ENCODE assay signal across 22 mouse cellular contexts in the genomic region with DNA sequence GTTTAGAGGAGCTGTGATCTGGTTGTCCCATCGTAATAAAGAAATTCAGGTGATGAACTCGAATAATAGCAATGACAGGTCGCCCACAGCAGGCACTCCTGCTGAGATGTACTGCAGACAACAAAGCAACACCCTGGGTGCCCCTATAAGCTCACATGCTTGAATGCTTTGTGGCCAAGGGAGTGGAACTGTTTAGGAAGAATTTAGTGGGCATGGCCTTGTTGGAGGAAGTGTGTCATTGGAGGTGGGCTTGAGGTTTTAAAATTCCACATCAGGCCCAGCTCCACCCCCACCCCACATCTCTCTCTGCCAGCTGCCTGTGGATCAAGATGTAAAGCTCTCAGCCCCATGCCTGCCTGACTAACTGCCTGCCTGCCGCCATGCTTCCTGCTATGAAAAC. TPM values are rescaled to one million over a fixed set of nuclear protein-coding genes. Genes with fewer than 3 reads are reported as not detected.
"Had no signal": no experiment of that assay in that cellular context is flagged by ENCODE, and none has a peak within 500 bp of the region (broad histone marks: within the 10 kb centered on the region; RNA-seq: fewer than 3 reads in every experiment).

No protein-coding gene starts in this region.

- H3K4me1 ChIP-seq: midbrain, embryonic 15.5 days had no signal

- DNase-seq: kidney, postnatal 25 days; layer of hippocampus, adult 9-11 months; liver, postnatal 0 days; lung, embryonic 14.5 days; right cerebral cortex, adult 18-20 months; right cerebral cortex, postnatal 14 days; right cerebral cortex, postnatal 4 days; thymus, adult 18-20 months; thymus, postnatal 36 days had no signal

- H3K4me3 ChIP-seq: layer of hippocampus, adult 2 months; limb, embryonic 15.5 days; midbrain, embryonic 12.5 days; midbrain, embryonic 15.5 days; neural tube, embryonic 12.5 days; neural tube, embryonic 15.5 days had no signal

- H3K36me3 ChIP-seq: limb, embryonic 15.5 days; midbrain, embryonic 12.5 days; midbrain, embryonic 15.5 days; neural tube, embryonic 12.5 days; neural tube, embryonic 15.5 days had no signal

- H3K4me2 ChIP-seq: limb, embryonic 15.5 days; liver, embryonic 11.5 days; lung, embryonic 14.5 days; midbrain, embryonic 12.5 days; midbrain, embryonic 15.5 days; neural tube, embryonic 12.5 days; neural tube, embryonic 15.5 days had no signal

- H3K9me3 ChIP-seq: limb, embryonic 15.5 days; midbrain, embryonic 12.5 days; midbrain, embryonic 15.5 days; neural tube, embryonic 12.5 days; neural tube, embryonic 15.5 days had no signal

- H3K9ac ChIP-seq: limb, embryonic 15.5 days; liver, embryonic 14.5 days; liver, postnatal 0 days; lung, embryonic 14.5 days; midbrain, embryonic 12.5 days; midbrain, embryonic 15.5 days; neural tube, embryonic 12.5 days; neural tube, embryonic 15.5 days had no signal

- ATAC-seq: liver, postnatal 0 days; lung, postnatal 0 days; midbrain, embryonic 15.5 days had no signal

- H3K27me3 ChIP-seq: limb, embryonic 15.5 days; midbrain, embryonic 12.5 days; midbrain, embryonic 15.5 days; neural tube, embryonic 12.5 days; neural tube, embryonic 15.5 days had no signal

- H3K27ac ChIP-seq: kidney, postnatal 0 days; layer of hippocampus, adult 2 months; limb, embryonic 15.5 days; liver, embryonic 14.5 days; macrophage; midbrain, embryonic 12.5 days; midbrain, embryonic 15.5 days; neural tube, embryonic 12.5 days; neural tube, embryonic 15.5 days; stomach, postnatal 0 days had no signal

RNA-seq across cellular contexts. Expression of a gene that starts 21.0 kb away (rescaled TPM):
- total RNA-seq: megakaryocyte, adult 5-6 weeks had no signal
- polyA plus RNA-seq: macrophage had no signal
